Mouse (Mus musculus): ENCODE data around the gene OR5BS1P. TPM values are rescaled to one million over a fixed set of nuclear protein-coding genes. Genes with fewer than 3 reads are reported as not detected.
"Not testable (repeated sequence)": the region's sequence is repeated elsewhere in the genome, so short reads cannot be mapped to it uniquely, and the experiment has no call there.

Gene OR5BS1P
- polyA plus RNA-seq, 1 experiment from 2014 or later, result not detected

DNA sequence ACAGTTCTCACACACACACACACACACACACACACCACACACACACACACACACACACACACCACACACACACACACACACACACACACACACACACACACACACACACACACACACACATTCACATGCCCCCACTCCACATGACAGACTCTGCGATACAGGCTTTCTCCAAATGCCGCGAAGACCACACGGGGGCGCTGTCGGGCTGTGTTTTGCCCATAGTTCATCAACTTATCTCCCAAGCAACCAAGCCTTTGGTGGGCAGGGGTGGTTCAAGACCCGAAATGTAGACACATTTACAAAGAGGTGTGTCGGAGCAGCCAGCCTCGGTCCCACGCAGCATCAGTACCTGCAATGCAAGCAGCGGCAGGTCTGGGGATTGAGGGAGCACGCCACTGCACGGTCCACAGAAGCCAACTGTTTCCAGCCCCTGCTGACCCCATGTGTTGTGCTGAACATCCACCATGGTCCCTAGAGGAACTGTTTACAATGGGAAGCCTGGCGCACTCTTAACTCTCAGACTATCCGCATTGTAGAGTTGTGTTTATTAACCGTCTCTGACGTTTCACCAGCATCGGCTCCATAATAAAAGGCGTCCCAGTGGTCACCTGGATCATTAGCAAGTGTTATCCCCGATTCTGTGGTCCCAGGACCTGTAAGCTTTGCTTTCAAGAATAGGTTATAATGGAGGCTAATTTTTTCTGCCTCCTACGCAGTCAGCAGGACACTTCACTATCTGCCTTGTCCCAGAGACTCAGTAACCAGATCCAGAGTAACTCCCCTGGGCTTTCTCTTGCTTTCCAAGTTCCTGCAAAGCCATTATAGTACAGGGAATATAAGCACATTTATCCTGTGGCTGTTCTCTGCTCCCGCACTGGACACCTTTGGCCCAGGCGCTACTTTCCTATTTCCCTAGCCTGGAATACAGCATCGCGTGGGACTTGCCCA is 41.0 kb downstream of the OR5BS1P start:
- ATAC-seq (ENCODE audit: low FRiP score, low read depth), result no peak
- H3K9ac ChIP-seq, result no peak overlapping the region
- H3K36me3 ChIP-seq, result no peaks in the 10 kb centered on the region
- H3K27me3 ChIP-seq (replicated peaks), result no peaks in the 10 kb centered on the region
- no peak overlapping the region for H3K4me3 ChIP-seq
- no peaks in the 10 kb centered on the region for H3K9me3 ChIP-seq
- WGBS, result 31% methylated on average over 25 of the region's 25 CpGs
- H3K27ac ChIP-seq, result no peak overlapping the region
- peaks cover 4% of the 10 kb centered on the region; the same call in 1 of the 2 replicates for H3K4me1 ChIP-seq
- peak overlapping the region; percentile 47 for H3K4me2 ChIP-seq (replicated peaks)

DNA sequence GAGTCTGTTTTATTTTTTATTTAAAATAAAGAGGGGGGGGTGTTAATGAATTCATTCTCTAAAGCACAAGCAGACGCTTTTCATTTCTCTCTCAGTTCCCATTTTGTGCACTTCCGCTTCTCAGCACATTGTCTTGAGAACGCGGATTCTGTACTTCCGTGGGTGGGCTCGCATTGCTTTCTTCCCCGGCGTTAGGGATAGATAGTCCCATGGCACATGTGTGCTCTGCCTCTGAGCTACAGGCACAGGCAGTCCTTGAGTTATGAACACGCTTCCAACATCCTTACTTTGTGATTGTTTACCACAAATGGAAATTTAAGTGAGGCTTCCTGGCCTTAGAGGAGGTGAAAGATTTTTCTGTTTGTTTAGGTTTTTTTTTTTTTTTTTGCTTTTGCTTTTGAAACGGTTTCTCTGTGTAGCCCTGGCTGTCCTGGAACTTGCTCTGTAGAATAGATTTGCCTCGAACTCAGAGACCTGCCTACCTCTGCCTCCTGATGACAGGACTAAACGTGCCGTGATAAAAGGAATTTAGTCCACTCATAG is 41.8 kb downstream of the OR5BS1P start:
- Histone ChIP-seq H3K9ac (no peak overlapping the region), H3K4me2 (replicated peaks) (peak overlapping the region; percentile 47; the same call in 1 of the 2 replicates), H3K36me3 (no peaks in the 10 kb centered on the region), H3K4me3 (no peak overlapping the region), H3K4me1 (peaks cover 4% of the 10 kb centered on the region; the same call in 1 of the 2 replicates), H3K27ac (no peak overlapping the region), H3K9me3 (no peaks in the 10 kb centered on the region), H3K27me3 (replicated peaks) (no peaks in the 10 kb centered on the region)
- 66% methylated on average over 13 of the region's 13 CpGs for WGBS
- ATAC-seq (ENCODE audit: low FRiP score, low read depth), result no peak

GRCm38 (mm10) chr15:98512232-98512631 is 42.5 kb downstream of the OR5BS1P start:
- whole genome bisulfite sequencing, result 71% methylated on average over 8 of the region's 8 CpGs
- H3K27ac ChIP-seq, result no peak overlapping the region
- H3K9ac ChIP-seq, result no peak overlapping the region
- peaks cover 4% of the 10 kb centered on the region; the same call in 1 of the 2 replicates for H3K4me1 ChIP-seq
- H3K4me3 ChIP-seq, result no peak overlapping the region
- no peaks in the 10 kb centered on the region for H3K27me3 ChIP-seq (replicated peaks)
- peaks cover 4% of the 10 kb centered on the region; the same call in 1 of the 2 replicates for H3K36me3 ChIP-seq
- no peak for ATAC-seq (ENCODE audit: low FRiP score, low read depth)
- no peaks in the 10 kb centered on the region for H3K9me3 ChIP-seq
- no peak overlapping the region for H3K4me2 ChIP-seq (replicated peaks)

DNA sequence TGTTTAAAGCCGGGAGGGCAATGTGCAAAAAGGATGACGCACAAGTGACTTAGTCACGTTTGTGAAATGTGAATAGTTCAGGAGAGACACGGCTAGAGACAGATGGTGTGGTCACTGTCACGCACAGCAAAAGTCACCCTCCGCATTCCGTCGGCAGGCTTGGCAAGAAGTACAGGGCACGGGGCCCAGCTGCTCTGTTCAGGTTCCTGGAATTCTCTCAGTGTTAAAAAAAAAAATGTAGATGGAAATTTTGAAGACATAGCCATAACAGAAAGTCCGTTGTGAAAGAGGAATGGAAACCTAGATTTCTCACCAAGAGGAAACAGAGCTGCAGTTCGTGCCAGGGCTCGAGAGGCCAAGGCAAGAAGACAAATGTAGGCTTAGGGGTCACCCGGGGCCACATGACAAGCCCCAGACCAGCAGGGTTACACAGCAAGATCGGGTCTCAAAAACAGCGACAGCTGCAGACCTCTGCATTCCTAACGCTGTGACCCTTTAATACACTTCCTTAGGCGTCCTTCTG is 43.2 kb downstream of the OR5BS1P start:
- ATAC-seq (ENCODE audit: low FRiP score, low read depth), result no peak
- H3K4me1 ChIP-seq, result peaks cover 4% of the 10 kb centered on the region; the same call in 1 of the 2 replicates

GRCm38 (mm10) chr15:98513676-98514075 is 44.0 kb downstream of the OR5BS1P start:
- peaks cover 17% of the 10 kb centered on the region for H3K36me3 ChIP-seq
- not testable (repeated sequence) for H3K27ac ChIP-seq; H3K4me3 ChIP-seq; H3K4me1 ChIP-seq; ATAC-seq (ENCODE audit: low FRiP score, low read depth); H3K27me3 ChIP-seq (replicated peaks); H3K9ac ChIP-seq; H3K9me3 ChIP-seq; H3K4me2 ChIP-seq (replicated peaks)
- 64% methylated on average over 3 of the region's 3 CpGs for WGBS

More for the DNA sequence above, 43.2 kb downstream of the OR5BS1P start:
- peaks cover 9% of the 10 kb centered on the region for H3K36me3 ChIP-seq
- H3K9ac ChIP-seq, result no peak overlapping the region
- H3K4me3 ChIP-seq, result no peak overlapping the region
- no peak overlapping the region for H3K4me2 ChIP-seq (replicated peaks)
- no peaks in the 10 kb centered on the region for H3K27me3 ChIP-seq (replicated peaks)
- H3K27ac ChIP-seq, result no peak overlapping the region
- no peaks in the 10 kb centered on the region for H3K9me3 ChIP-seq
- 62% methylated on average over 17 of the region's 17 CpGs for WGBS

GRCm38 (mm10) chr15:98514146-98514545 is 44.5 kb downstream of the OR5BS1P start:
- no peaks in the 10 kb centered on the region for H3K9me3 ChIP-seq
- no peaks in the 10 kb centered on the region for H3K27me3 ChIP-seq (replicated peaks)
- peaks cover 4% of the 10 kb centered on the region; the same call in 1 of the 2 replicates for H3K4me1 ChIP-seq
- no peak overlapping the region for H3K27ac ChIP-seq
- WGBS, result 83% methylated on average over 8 of the region's 8 CpGs
- H3K4me3 ChIP-seq, result no peak overlapping the region
- no peak overlapping the region for H3K4me2 ChIP-seq (replicated peaks)
- no peak overlapping the region for H3K9ac ChIP-seq
- ATAC-seq (ENCODE audit: low FRiP score, low read depth), result no peak
- H3K36me3 ChIP-seq, result peaks cover 17% of the 10 kb centered on the region

- H3K27ac ChIP-seq; H3K4me3 ChIP-seq; H3K9ac ChIP-seq; H3K4me1 ChIP-seq; ATAC-seq (ENCODE audit: low FRiP score, low read depth); H3K4me2 ChIP-seq (replicated peaks); H3K27me3 ChIP-seq (replicated peaks); H3K9me3 ChIP-seq: not testable (repeated sequence)
- 86% methylated on average over 2 of the region's 2 CpGs for WGBS
- H3K36me3 ChIP-seq, result peaks cover 23% of the 10 kb centered on the region
Observed at GRCm38 (mm10) chr15:98514845-98515244, 45.1 kb downstream of the OR5BS1P start.

- no peaks in the 10 kb centered on the region for H3K9me3 ChIP-seq
- no peaks in the 10 kb centered on the region for H3K27me3 ChIP-seq (replicated peaks)
- H3K9ac ChIP-seq, result no peak overlapping the region
- peaks cover 50% of the 10 kb centered on the region for H3K36me3 ChIP-seq
- no peak overlapping the region for H3K27ac ChIP-seq
- no peaks in the 10 kb centered on the region for H3K4me1 ChIP-seq
- H3K4me2 ChIP-seq (replicated peaks), result no peak overlapping the region
- 68% methylated on average over 16 of the region's 16 CpGs for WGBS
- H3K4me3 ChIP-seq, result no peak overlapping the region
- ATAC-seq (ENCODE audit: low FRiP score, low read depth), result no peak
Observed at GRCm38 (mm10) chr15:98517380-98518355, 48.0 kb downstream of the OR5BS1P start.

DNA sequence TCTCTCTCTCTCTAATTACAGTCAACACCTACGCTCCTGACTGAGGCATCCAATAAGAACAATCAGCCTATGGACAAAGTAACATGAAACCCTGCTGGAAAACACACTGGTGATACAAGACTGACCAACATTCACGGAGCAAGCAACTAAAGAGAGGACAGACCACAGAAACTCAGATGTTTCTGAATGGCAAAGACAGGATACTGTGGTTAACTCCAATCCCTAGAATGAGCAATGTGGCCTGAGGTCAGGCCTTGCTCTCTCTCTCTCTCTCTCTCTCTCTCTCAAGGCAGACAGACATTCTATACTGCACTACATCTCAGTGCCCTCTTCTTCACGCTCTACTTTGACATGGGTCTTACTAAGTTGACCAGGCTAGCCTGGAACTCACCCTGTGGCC is 51.5 kb downstream of the OR5BS1P start:
- no peak for ATAC-seq (ENCODE audit: low FRiP score, low read depth)
- Histone ChIP-seq H3K9me3 (no peaks in the 10 kb centered on the region), H3K9ac (no peak overlapping the region), H3K4me2 (replicated peaks) (no peak overlapping the region), H3K27me3 (replicated peaks) (no peaks in the 10 kb centered on the region), H3K36me3 (peaks cover 81% of the 10 kb centered on the region), H3K27ac (no peak overlapping the region), H3K4me1 (no peaks in the 10 kb centered on the region), H3K4me3 (no peak overlapping the region)
- 94% methylated on average over 3 of the region's 3 CpGs for WGBS

DNA sequence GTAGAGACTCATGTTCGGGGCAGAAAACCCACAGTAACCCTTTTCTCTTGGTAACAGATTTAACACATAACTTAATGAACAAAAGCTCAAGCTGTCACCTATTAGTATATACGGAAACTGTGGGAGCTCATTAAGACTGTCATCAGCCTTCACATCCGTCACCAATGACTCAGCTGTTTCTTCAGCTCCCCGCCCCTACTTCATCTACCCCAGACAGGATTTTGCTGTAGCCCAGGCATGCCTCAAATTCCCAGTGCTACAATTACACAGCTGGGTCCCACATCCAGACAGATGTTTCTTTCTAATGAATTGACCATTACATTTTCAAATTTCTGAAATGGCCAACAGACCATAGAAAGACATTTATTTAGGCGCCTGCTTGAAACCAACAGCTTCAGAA is 56.4 kb downstream of the OR5BS1P start:
- no peak for ATAC-seq (ENCODE audit: low FRiP score, low read depth)
- H3K36me3 ChIP-seq, result peaks cover 87% of the 10 kb centered on the region
- H3K9ac ChIP-seq, result no peak overlapping the region
- no peak overlapping the region for H3K4me3 ChIP-seq
- H3K27ac ChIP-seq, result no peak overlapping the region
- WGBS, result 61% methylated on average over 5 of the region's 5 CpGs
- H3K27me3 ChIP-seq (replicated peaks), result no peaks in the 10 kb centered on the region
- H3K4me2 ChIP-seq (replicated peaks), result no peak overlapping the region
- 0 out of 2 replicates have a peak, but pooled peaks cover 9% of the 10 kb centered on the region for H3K4me1 ChIP-seq
- no peaks in the 10 kb centered on the region for H3K9me3 ChIP-seq

DNA sequence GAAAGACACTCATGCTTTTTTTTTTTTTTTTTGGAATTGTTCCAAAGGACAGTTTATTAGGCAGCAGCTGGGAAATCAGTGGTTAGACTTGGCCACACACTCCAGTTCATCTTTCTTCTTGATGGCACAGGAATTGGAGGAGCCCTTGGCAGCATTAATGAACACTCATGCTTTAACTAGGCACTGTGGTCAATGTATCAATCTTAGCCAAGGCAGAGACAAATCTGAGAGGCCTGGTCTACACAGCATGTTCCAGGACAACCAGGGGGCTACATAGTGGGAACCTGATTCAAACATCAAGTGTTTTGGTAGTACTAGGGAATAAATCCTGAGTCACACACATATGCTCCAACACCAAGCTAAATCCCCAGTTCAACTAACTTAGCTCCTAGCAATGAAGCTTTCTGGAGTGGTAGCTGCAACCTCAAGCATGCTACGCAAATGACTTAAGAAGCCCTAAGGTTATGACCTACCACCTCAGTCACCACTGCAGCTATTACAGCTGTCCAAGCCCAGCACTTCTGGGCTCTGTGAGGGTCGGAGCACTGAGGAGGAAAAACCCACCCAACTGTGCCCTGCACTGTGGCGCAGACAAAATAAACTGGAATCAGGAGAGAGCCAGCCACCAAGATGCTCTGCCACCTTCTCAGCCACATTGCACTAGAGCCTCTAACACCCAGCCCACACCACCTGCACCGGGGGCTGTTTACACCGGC is 57.5 kb downstream of the OR5BS1P start:
- H3K27me3 ChIP-seq (replicated peaks), result no peaks in the 10 kb centered on the region
- H3K4me3 ChIP-seq, result no peak overlapping the region
- no peak overlapping the region for H3K27ac ChIP-seq
- WGBS, result 94% methylated on average over 5 of the region's 5 CpGs
- ATAC-seq (ENCODE audit: low FRiP score, low read depth), result no peak
- no peak overlapping the region for H3K4me2 ChIP-seq (replicated peaks)
- no peaks in the 10 kb centered on the region for H3K9me3 ChIP-seq
- peaks cover 82% of the 10 kb centered on the region for H3K36me3 ChIP-seq
- H3K9ac ChIP-seq, result no peak overlapping the region
- H3K4me1 ChIP-seq, result peaks cover 13% of the 10 kb centered on the region

Data from neural tube, embryonic 12.5 days (tissue).